Mouse (Mus musculus): Measurements from ENCODE around the gene Net1. TPM values are rescaled to one million over a fixed set of nuclear protein-coding genes. Genes with fewer than 3 reads are reported as not detected.
A peak's percentile ranks its signal among the peaks of the same experiment; 100 is the strongest.

Gene Net1
- polyA plus RNA-seq, 1 experiment from 2014 or later: 50.3 TPM

- 57% methylated on average over 4 of the region's 4 CpGs for WGBS
- DNase-seq (ENCODE audit: low spot score) (no peak), ATAC-seq (ENCODE audit: insufficient read depth, low FRiP score, low TSS enrichment) (no peak)
- Histone ChIP-seq H3K4me2 (ENCODE audit: low read depth) (no peak overlapping the region), H3K4me3 (ENCODE audit: low read depth, low read length) (no peak overlapping the region), H3K9me3 (ENCODE audit: control insufficient read depth, low read length) (no peaks in the 10 kb centered on the region), H3K27me3 (ENCODE audit: control insufficient read depth, insufficient read depth, low read length) (no peaks in the 10 kb centered on the region), H3K9ac (ENCODE audit: low read length) (no peak overlapping the region), H3K4me1 (ENCODE audit: control insufficient read depth, insufficient read depth, low read length) (no peaks in the 10 kb centered on the region), H3K36me3 (ENCODE audit: control insufficient read depth, insufficient read depth, low read length) (peaks cover 4% of the 10 kb centered on the region; the same call in 1 of the 2 replicates), H3K27ac (ENCODE audit: low read depth, low read length) (peak overlapping the region; percentile 23; the same call in 1 of the 2 replicates)
Measured at GRCm38 (mm10) chr13:3877679-3878220, 40.3 kb downstream of the Net1 start.

GRCm38 (mm10) chr13:3877185-3877584, 40.8 kb downstream of the Net1 start:
- peaks cover 3% of the 10 kb centered on the region; the same call in 1 of the 2 replicates for H3K36me3 ChIP-seq (ENCODE audit: control insufficient read depth, insufficient read depth, low read length)
- DNase-seq (ENCODE audit: low spot score) (no peak), ATAC-seq (ENCODE audit: insufficient read depth, low FRiP score, low TSS enrichment) (no peak)
- WGBS: 67% methylated on average over 6 of the region's 6 CpGs
- H3K4me1 ChIP-seq (ENCODE audit: control insufficient read depth, insufficient read depth, low read length): no peaks in the 10 kb centered on the region
- H3K9me3 ChIP-seq (ENCODE audit: control insufficient read depth, low read length): no peaks in the 10 kb centered on the region
- no peak overlapping the region for H3K27ac ChIP-seq (ENCODE audit: low read depth, low read length)
- no peak overlapping the region for H3K4me3 ChIP-seq (ENCODE audit: low read depth, low read length)
- H3K27me3 ChIP-seq (ENCODE audit: control insufficient read depth, insufficient read depth, low read length): no peaks in the 10 kb centered on the region
- H3K4me2 ChIP-seq (ENCODE audit: low read depth): no peak overlapping the region
- no peak overlapping the region for H3K9ac ChIP-seq (ENCODE audit: low read length)

- no peaks in the 10 kb centered on the region for H3K9me3 ChIP-seq (ENCODE audit: control insufficient read depth, low read length)
- no peaks in the 10 kb centered on the region for H3K4me1 ChIP-seq (ENCODE audit: control insufficient read depth, insufficient read depth, low read length)
- no peaks in the 10 kb centered on the region for H3K36me3 ChIP-seq (ENCODE audit: control insufficient read depth, insufficient read depth, low read length)
- H3K27ac ChIP-seq (ENCODE audit: low read depth, low read length): no peak overlapping the region
- 84% methylated on average over 6 of the region's 6 CpGs for WGBS
- no peaks in the 10 kb centered on the region for H3K27me3 ChIP-seq (ENCODE audit: control insufficient read depth, insufficient read depth, low read length)
- H3K4me2 ChIP-seq (ENCODE audit: low read depth): no peak overlapping the region
- ATAC-seq (ENCODE audit: insufficient read depth, low FRiP score, low TSS enrichment) (no peak), DNase-seq (ENCODE audit: low spot score) (no peak)
- no peak overlapping the region for H3K9ac ChIP-seq (ENCODE audit: low read length)
- no peak overlapping the region for H3K4me3 ChIP-seq (ENCODE audit: low read depth, low read length)
Measured at GRCm38 (mm10) chr13:3876448-3876847, 41.6 kb downstream of the Net1 start.

GRCm38 (mm10) chr13:3872832-3873231, 45.2 kb downstream of the Net1 start:
- no peak overlapping the region for H3K27ac ChIP-seq (ENCODE audit: low read depth, low read length)
- H3K27me3 ChIP-seq (ENCODE audit: control insufficient read depth, insufficient read depth, low read length): no peaks in the 10 kb centered on the region
- no peaks in the 10 kb centered on the region for H3K4me1 ChIP-seq (ENCODE audit: control insufficient read depth, insufficient read depth, low read length)
- 90% methylated on average over 4 of the region's 4 CpGs for WGBS
- no peaks in the 10 kb centered on the region for H3K36me3 ChIP-seq (ENCODE audit: control insufficient read depth, insufficient read depth, low read length)
- no peaks in the 10 kb centered on the region for H3K9me3 ChIP-seq (ENCODE audit: control insufficient read depth, low read length)
- H3K4me2 ChIP-seq (ENCODE audit: low read depth): no peak overlapping the region
- H3K9ac ChIP-seq (ENCODE audit: low read length): no peak overlapping the region
- DNase-seq (ENCODE audit: low spot score) (no peak), ATAC-seq (ENCODE audit: insufficient read depth, low FRiP score, low TSS enrichment) (no peak)
- H3K4me3 ChIP-seq (ENCODE audit: low read depth, low read length): no peak overlapping the region

- Histone ChIP-seq H3K4me1 (ENCODE audit: control insufficient read depth, insufficient read depth, low read length) (no peaks in the 10 kb centered on the region), H3K4me2 (ENCODE audit: low read depth) (no peak overlapping the region), H3K36me3 (ENCODE audit: control insufficient read depth, insufficient read depth, low read length) (no peaks in the 10 kb centered on the region), H3K27ac (ENCODE audit: low read depth, low read length) (no peak overlapping the region), H3K27me3 (ENCODE audit: control insufficient read depth, insufficient read depth, low read length) (no peaks in the 10 kb centered on the region), H3K4me3 (ENCODE audit: low read depth, low read length) (no peak overlapping the region), H3K9me3 (ENCODE audit: control insufficient read depth, low read length) (no peaks in the 10 kb centered on the region), H3K9ac (ENCODE audit: low read length) (no peak overlapping the region)
- ATAC-seq (ENCODE audit: insufficient read depth, low FRiP score, low TSS enrichment): no peak
- no peak for DNase-seq (ENCODE audit: low spot score)
Measured at GRCm38 (mm10) chr13:3869901-3870300, 48.1 kb downstream of the Net1 start.

- no peaks in the 10 kb centered on the region for H3K9me3 ChIP-seq (ENCODE audit: control insufficient read depth, low read length)
- ATAC-seq (ENCODE audit: insufficient read depth, low FRiP score, low TSS enrichment) (no peak), DNase-seq (ENCODE audit: low spot score) (no peak)
- H3K36me3 ChIP-seq (ENCODE audit: control insufficient read depth, insufficient read depth, low read length): no peaks in the 10 kb centered on the region
- WGBS: 93% methylated on average over 6 of the region's 6 CpGs
- no peaks in the 10 kb centered on the region for H3K4me1 ChIP-seq (ENCODE audit: control insufficient read depth, insufficient read depth, low read length)
- H3K27ac ChIP-seq (ENCODE audit: low read depth, low read length): no peak overlapping the region
- no peak overlapping the region for H3K4me3 ChIP-seq (ENCODE audit: low read depth, low read length)
- H3K9ac ChIP-seq (ENCODE audit: low read length): no peak overlapping the region
- H3K27me3 ChIP-seq (ENCODE audit: control insufficient read depth, insufficient read depth, low read length): no peaks in the 10 kb centered on the region
- no peak overlapping the region for H3K4me2 ChIP-seq (ENCODE audit: low read depth)
Measured at GRCm38 (mm10) chr13:3867158-3867557, 50.9 kb downstream of the Net1 start.

GRCm38 (mm10) chr13:3866355-3867052, 51.5 kb downstream of the Net1 start:
- no peak for DNase-seq (ENCODE audit: low spot score)
- Histone ChIP-seq H3K9ac (ENCODE audit: low read length) (no peak overlapping the region), H3K4me1 (ENCODE audit: control insufficient read depth, insufficient read depth, low read length) (no peaks in the 10 kb centered on the region), H3K9me3 (ENCODE audit: control insufficient read depth, low read length) (no peaks in the 10 kb centered on the region), H3K4me3 (ENCODE audit: low read depth, low read length) (no peak overlapping the region), H3K4me2 (ENCODE audit: low read depth) (no peak overlapping the region), H3K36me3 (ENCODE audit: control insufficient read depth, insufficient read depth, low read length) (no peaks in the 10 kb centered on the region), H3K27me3 (ENCODE audit: control insufficient read depth, insufficient read depth, low read length) (no peaks in the 10 kb centered on the region), H3K27ac (ENCODE audit: low read depth, low read length) (no peak overlapping the region)
- WGBS: 85% methylated on average over 8 of the region's 8 CpGs
- ATAC-seq (ENCODE audit: insufficient read depth, low FRiP score, low TSS enrichment): no peak

GRCm38 (mm10) chr13:3865648-3866354, 52.2 kb downstream of the Net1 start:
- no peak for DNase-seq (ENCODE audit: low spot score)

More at GRCm38 (mm10) chr13:3865648-3866354, 52.2 kb downstream of the Net1 start:
- Histone ChIP-seq H3K36me3 (ENCODE audit: control insufficient read depth, insufficient read depth, low read length) (no peaks in the 10 kb centered on the region), H3K9me3 (ENCODE audit: control insufficient read depth, low read length) (no peaks in the 10 kb centered on the region), H3K4me1 (ENCODE audit: control insufficient read depth, insufficient read depth, low read length) (no peaks in the 10 kb centered on the region), H3K9ac (ENCODE audit: low read length) (no peak overlapping the region), H3K27me3 (ENCODE audit: control insufficient read depth, insufficient read depth, low read length) (no peaks in the 10 kb centered on the region), H3K4me2 (ENCODE audit: low read depth) (no peak overlapping the region), H3K27ac (ENCODE audit: low read depth, low read length) (no peak overlapping the region), H3K4me3 (ENCODE audit: low read depth, low read length) (no peak overlapping the region)
- no peak for ATAC-seq (ENCODE audit: insufficient read depth, low FRiP score, low TSS enrichment)
- WGBS: 80% methylated on average over 14 of the region's 14 CpGs

All from neural tube, embryonic 11.5 days (tissue).